Mouse (Mus musculus) heart, embryonic 11.5 days (tissue): Measurements from ENCODE around the gene Plxna2. TPM values are rescaled to one million over a fixed set of nuclear protein-coding genes. Genes with fewer than 3 reads are reported as not detected.

Experiments
- ATAC-seq: fragments of 200-750 bp; cut with Nextera tagmentation; replicated peaks from 2 replicates; pipeline ENCODE4 v1.8.0; 2017; ENCODE audit warnings: moderate library complexity; ENCODE audit not compliant: insufficient number of reproducible peaks, low FRiP score, low TSS enrichment
- H3K27ac ChIP-seq: fragments of 300-500 bp; sonication (generic); 2 replicates; pipeline ENCODE4 v1.5.1; 2014; ENCODE audit warnings: mild to moderate bottlenecking, low read depth, low read length
- H3K27me3 ChIP-seq: fragments of 300-500 bp; sonication (generic); 2 replicates; pipeline ENCODE4 v1.6.1; 2014; ENCODE audit warnings: mild to moderate bottlenecking, low read length, mixed read lengths; ENCODE audit not compliant: control insufficient read depth, insufficient read depth
- H3K36me3 ChIP-seq: fragments of 300-500 bp; sonication (generic); 2 replicates; pipeline ENCODE4 v1.6.1; 2014; ENCODE audit warnings: mild to moderate bottlenecking, low read length, moderate library complexity, mixed read lengths; ENCODE audit not compliant: control insufficient read depth, insufficient read depth
- H3K4me1 ChIP-seq: fragments of 300-500 bp; sonication (generic); 2 replicates; pipeline ENCODE4 v1.6.1; 2014; ENCODE audit warnings: low read length; ENCODE audit not compliant: control insufficient read depth, insufficient read depth
- H3K4me2 ChIP-seq: fragments of 300-500 bp; sonication (generic); 2 replicates; pipeline ENCODE4 v1.6.1; 2014; ENCODE audit warnings: mild to moderate bottlenecking, moderate library complexity
- H3K4me3 ChIP-seq: fragments of 300-500 bp; sonication (generic); 2 replicates; pipeline ENCODE4 v1.5.1; 2014; ENCODE audit warnings: low read depth, low read length
- H3K9ac ChIP-seq: fragments of 300-500 bp; sonication (generic); 2 replicates; pipeline ENCODE4 v1.6.1; 2014; ENCODE audit warnings: mild to moderate bottlenecking, low read depth, low read length, moderate library complexity
- H3K9me3 ChIP-seq: fragments of 300-500 bp; sonication (generic); replicated peaks from 2 replicates; pipeline ENCODE4 v1.6.1; 2016; ENCODE audit warnings: low read length; ENCODE audit not compliant: control insufficient read depth
- WGBS: fragments of 180-500 bp; shearing (Covaris S2); extraction: QIAGEN DNeasy Blood & Tissue Kit; methylation state at CpG from one replicate; pipeline ENCODE4 v1.1.7; 2014; ENCODE audit not compliant: insufficient replicate concordance; 5-methylcytosine and 5-hydroxymethylcytosine counted together
- microRNA-seq: library from miRNA; unstranded; fragments of <30 nt; microRNA quantifications from one replicate; pipeline ENCODE4, GENCODE M21; 2016; ENCODE audit warnings: borderline number of aligned reads
- polyA plus RNA-seq: library from polyadenylated mRNA; unstranded; fragments of >200 nt; fragmentation: Nextera tagmentation; extraction: Ambion mirVana; gene quantifications from 2 replicates; pipeline ENCODE4 v1.2.1, GENCODE M21; 2014

Gene Plxna2
- polyA plus RNA-seq, 1 experiment from 2014 or later = 6.4 TPM

GRCm38 (mm10) chr1:194851242-194852064, 233.4 kb downstream of the Plxna2 start:
- no peaks in the 10 kb centered on the region; the same call in 1 of the 2 replicates for H3K4me1 ChIP-seq
- WGBS = 78% methylated on average over 4 of the region's 4 CpGs
- no peak overlapping the region for H3K27ac ChIP-seq
- H3K9ac ChIP-seq = no peak overlapping the region
- H3K36me3 ChIP-seq = no peaks in the 10 kb centered on the region
- no peak overlapping the region for H3K4me3 ChIP-seq
- H3K4me2 ChIP-seq = no peak overlapping the region
- no peak for ATAC-seq
- H3K27me3 ChIP-seq = no peaks in the 10 kb centered on the region
- H3K9me3 ChIP-seq = no peaks in the 10 kb centered on the region

GRCm38 (mm10) chr1:194852065-194852358, 234.0 kb downstream of the Plxna2 start:
- no peak overlapping the region for H3K4me3 ChIP-seq
- no peaks in the 10 kb centered on the region for H3K36me3 ChIP-seq
- ATAC-seq = no peak
- no peak overlapping the region for H3K9ac ChIP-seq
- H3K27me3 ChIP-seq = no peaks in the 10 kb centered on the region
- 64% methylated on average over 2 of the region's 2 CpGs for WGBS
- no peaks in the 10 kb centered on the region; the same call in 1 of the 2 replicates for H3K4me1 ChIP-seq
- no peak overlapping the region for H3K27ac ChIP-seq
- H3K9me3 ChIP-seq = no peaks in the 10 kb centered on the region
- no peak overlapping the region for H3K4me2 ChIP-seq

Small RNA genes within 50 kb of the gene (microRNA-seq; reads per million reads assigned to microRNA genes)
- 6.1 reads per million, percentile 42 among the genes with 10 or more reads in this experiment for gene Mir3962
